Mouse (Mus musculus) embryo, embryonic 11 days (tissue): ENCODE results near the gene Fndc3c1.

Experiments used
- DNase-seq: peaks from one replicate; pipeline ENCODE4 v3.0.0-alpha.2; 2015

The Fndc3c1 gene

GRCm38 (mm10) chrX:106485101-106485651, at the start of gene Fndc3c1:
TSS of gene Fndc3c1 (minus strand) at chrX:106485401.
- DNase-seq: peak; percentile 82

DNA sequence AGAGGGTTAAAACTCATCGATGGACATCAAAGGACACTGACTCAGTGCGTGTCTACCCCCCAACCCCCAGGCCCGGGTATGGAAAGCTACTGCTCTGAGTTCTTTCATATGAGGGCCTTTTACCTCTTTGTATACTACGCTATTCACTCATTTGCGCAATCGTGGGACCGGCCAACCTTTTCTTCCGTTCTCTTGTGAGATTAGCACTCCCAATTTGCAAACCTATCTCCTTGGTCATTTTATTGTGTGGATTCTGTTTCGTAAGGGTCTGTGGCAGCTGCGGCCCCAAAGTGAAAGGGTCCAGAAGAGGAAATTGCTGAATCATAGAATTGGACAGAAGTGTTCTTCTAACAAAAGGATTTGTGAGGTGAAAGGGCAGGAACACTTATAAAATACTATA, 1.2 kb upstream of the Fndc3c1 start:
- peak; percentile 7 for DNase-seq

- DNase-seq: no peak
These were observed 470 bp upstream of the Fndc3c1 start for GRCm38 (mm10) chrX:106485671-106486070.

- DNase-seq: peak; percentile 31
These were observed 5.3 kb downstream of the Fndc3c1 start for GRCm38 (mm10) chrX:106479891-106480290.

- DNase-seq: peak; percentile 4
These were observed 99.9 kb downstream of the Fndc3c1 start for GRCm38 (mm10) chrX:106385304-106385703.

DNA sequence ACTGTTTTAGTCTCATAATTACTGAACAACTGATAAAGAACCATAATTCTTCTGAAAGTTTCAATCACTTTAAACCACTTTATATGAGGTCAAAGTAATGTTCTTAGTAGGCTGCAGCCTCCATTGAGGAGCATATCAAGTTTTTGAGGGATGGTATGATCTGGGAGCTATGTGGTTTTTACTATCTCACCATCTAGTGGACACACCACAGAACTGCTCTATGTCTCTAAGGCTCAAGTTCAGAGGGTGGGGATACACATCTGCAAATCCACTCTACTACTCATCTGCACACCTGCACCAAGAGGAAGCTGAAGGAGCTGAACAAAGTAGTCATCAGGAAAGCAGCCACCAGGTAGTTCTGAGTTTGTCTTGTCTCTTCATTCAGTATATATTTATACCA, 104.6 kb downstream of the Fndc3c1 start:
- DNase-seq: peak; percentile 0
